Mouse (Mus musculus) heart, postnatal 4 days (tissue): ENCODE results near the gene Sbno1. TPM values are rescaled to one million over a fixed set of nuclear protein-coding genes. Genes with fewer than 3 reads are reported as not detected.

Experiments
- DNase-seq: peaks from one replicate; pipeline ENCODE4 v3.0.0; 2021
- microRNA-seq, 2 experiments: library from miRNA; unstranded; fragments of <30 nt; microRNA quantifications; one replicate each; pipeline ENCODE4 v1.2.0; 2021 to 2022
- total RNA-seq, 2 experiments: library from RNA; stranded (reverse); gene quantifications; 2 replicates each; pipeline ENCODE4 v1.2.3; 2021

Sbno1 gene
- total RNA-seq, 2 experiments from 2014 or later, result 72.7 to 76.8 TPM

DNA sequence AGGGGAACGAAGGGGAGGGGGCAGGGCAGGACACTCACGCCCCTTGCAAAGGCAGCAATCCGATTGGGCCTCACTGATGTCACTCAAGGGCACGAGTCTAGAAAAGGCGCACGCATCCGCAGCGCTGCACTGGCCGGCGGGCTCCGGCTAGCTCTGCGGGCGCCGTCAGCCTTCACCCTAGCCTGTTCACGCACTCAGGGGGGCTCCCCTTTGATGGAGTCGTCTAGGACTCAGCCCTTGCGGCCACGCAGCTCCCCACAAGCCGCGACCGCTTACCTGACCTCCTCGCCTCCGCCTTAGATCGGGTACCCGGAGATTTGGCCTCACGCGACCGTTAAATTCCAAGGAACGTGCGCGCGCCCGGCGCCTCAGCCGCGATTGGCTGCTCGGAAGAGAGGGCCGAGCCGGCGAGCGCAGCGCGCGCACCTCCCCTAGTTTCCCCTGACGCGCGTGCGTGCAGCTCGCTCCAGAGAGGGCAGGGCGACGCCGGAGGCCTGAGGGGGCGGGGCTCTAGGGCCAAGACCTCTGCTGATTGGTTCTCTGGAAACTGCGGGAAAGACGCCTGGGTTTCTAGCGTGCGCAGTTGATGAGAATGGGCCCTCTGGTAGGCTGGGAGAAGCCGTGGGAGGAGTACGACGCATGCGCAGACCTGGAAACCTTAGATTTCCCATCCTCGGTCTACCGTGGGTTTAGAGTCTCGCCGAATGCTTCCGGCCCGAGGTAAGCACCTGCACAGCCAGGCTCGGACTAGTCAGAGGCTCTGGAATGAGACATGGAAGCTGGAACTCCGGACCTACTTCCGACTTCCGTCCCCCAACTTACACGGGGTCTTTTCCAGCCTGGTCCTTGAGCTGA lies 98.1 kb downstream of the Sbno1 start, which contains the start of the genes Mphosph9 and 2810006K23Rik:
TSS of gene Mphosph9 (minus strand) at position 463 of the 855 bp plus-strand sequence.
TSS of gene 2810006K23Rik (plus strand) at position 580 of the 855 bp plus-strand sequence.
- peak; percentile 100 for DNase-seq

DNA sequence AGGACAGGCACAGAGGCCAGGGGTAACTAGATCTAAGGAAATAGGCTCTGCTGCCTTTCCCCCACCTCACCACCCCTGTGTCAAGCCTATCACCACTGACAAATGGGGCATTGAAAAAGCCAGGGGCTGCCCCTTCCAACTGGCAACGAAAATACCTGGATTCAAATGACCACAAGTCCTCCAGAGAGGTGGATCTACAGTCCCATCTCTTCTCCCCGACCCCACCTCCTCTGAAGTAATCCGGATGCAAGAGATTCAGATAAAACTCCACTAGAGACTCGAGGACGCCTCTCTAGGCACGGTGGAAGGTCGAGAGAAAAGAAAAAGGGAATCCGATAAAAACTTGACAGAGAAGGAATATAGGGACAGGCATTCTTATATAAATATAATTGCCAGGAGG lies 99.0 kb downstream of the Sbno1 start:
- no peak for DNase-seq

Small RNAs within 50 kb of the gene (microRNA-seq; reads per million reads assigned to microRNA genes)
- gene Gm27486, result 0.69 to 1.4 reads per million in 2 experiments

Other genes with a start within 250 kb of the Sbno1 start
- gene Pitpnm2, start 176.2 kb downstream of the Sbno1 start, total RNA-seq, result 10 to 100 TPM; 45.9 to 52.2 TPM
- gene Mphosph9, start 98.0 kb downstream of the Sbno1 start, total RNA-seq, result 10 to 100 TPM; 12.1 to 13.9 TPM
- 10 to 100 TPM; 11.7 to 13.0 TPM for gene 2810006K23Rik, start 97.9 kb downstream of the Sbno1 start, total RNA-seq
- gene Cdk2ap1, start 62.9 kb downstream of the Sbno1 start, total RNA-seq, result 100 to 1,000 TPM; 201 to 202 TPM
- gene Kmt5a, start 13.9 kb upstream of the Sbno1 start, total RNA-seq, result 100 to 1,000 TPM; 130 to 132 TPM
- gene Rilpl2, start 52.4 kb upstream of the Sbno1 start, total RNA-seq, result 10 to 100 TPM in 1 of 2 experiments, 1 to 10 TPM in 1; 8.3 to 10.9 TPM
- 10 to 100 TPM; 19.3 to 23.5 TPM for gene Snrnp35, start 57.1 kb upstream of the Sbno1 start, total RNA-seq
- gene Rilpl1, start 105.4 kb upstream of the Sbno1 start, total RNA-seq, result 10 to 100 TPM; 50.3 to 53.6 TPM
- gene Tmed2, start 114.7 kb upstream of the Sbno1 start, total RNA-seq, result 100 to 1,000 TPM; 217 to 226 TPM
- 1 to 10 TPM; 7.8 to 8.5 TPM for gene Ddx55, start 126.9 kb upstream of the Sbno1 start, total RNA-seq
- 10 to 100 TPM; 38.6 to 42.5 TPM for gene Eif2b1, start 153.1 kb upstream of the Sbno1 start, total RNA-seq
- 10 to 100 TPM; 20.1 to 23.9 TPM for gene Gtf2h3, start 153.1 kb upstream of the Sbno1 start, total RNA-seq
- 10 to 100 TPM; 37.0 to 37.2 TPM for gene Atp6v0a2, start 202.6 kb upstream of the Sbno1 start, total RNA-seq